Mouse (Mus musculus) MN1 (cell line): ENCODE measurements around the gene Gm3591.
"Not testable (repeated sequence)": the region's sequence is repeated elsewhere in the genome, so short reads cannot be mapped to it uniquely, and the experiment has no call there.

Experiments
- DNase-seq: peaks from one replicate; pipeline ENCODE4 v3.0.0-alpha.2; 2016; ENCODE audit warnings: low spot score

Gm3591 gene

DNA sequence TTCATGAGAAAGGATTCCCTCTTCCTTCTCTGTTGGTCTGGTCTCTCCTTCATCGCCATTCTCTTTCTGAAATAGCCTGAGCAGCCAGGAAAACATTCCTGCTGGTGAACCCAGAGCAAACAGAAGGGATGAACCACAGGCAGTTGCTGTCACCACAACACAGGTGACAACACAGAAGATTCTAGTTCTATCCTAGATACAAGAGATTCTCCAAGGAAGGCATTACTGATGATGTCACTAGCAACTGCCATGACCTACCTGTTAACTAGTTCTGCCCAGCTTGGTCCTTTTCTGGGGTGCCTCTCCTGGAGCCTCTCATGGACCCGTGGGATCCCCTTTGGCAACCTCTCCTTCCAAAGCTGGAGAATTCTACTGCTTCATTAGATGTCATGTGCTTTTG, at the start of gene Gm3591:
TSS of gene Gm3591 (minus strand) at position 101 of the 400 bp plus-strand sequence.
- not testable (repeated sequence) for DNase-seq

DNA sequence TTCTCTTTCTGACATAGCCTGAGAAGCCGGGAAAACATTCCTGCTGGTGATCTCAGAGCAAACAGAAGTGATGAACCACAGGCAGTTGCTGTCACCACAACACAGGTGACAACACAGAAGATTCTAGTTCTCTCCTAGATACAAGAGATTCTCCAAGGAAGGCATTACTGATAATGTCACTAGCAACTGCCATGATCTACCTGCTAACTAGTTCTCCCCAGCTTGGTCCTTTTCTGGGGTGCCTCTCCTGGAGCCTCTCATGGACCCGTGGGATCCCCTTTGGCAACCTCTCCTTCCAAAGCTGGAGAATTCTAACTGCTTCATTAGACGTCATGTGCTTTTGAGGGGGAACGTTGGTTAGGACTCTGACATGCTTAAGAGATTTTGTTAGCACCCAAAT, 32.2 kb upstream of the Gm3591 start, which contains the start of gene Gm3594:
TSS of gene Gm3594 (minus strand) at position 101 of the 400 bp plus-strand sequence.
- DNase-seq = not testable (repeated sequence)

DNA sequence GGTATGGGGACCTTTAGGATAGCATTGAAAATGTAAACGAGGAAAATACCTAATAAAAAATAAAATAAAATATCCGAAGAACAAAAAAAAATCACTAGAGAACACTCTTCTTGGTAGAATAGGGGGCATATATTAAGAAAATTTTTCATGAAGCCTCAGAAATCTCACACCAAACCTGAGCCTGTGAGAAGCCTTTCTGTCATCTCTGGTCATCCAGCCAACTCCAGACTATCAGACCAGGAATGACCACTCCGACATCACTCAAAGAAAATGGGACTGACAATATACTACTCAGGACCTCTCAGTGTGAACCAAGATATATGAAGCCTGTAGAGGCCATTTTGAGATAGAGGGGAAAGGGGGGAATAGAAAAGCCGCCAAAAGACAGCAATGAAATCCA, 28.5 kb upstream of the Gm3591 start:
- DNase-seq = not testable (repeated sequence)

DNA sequence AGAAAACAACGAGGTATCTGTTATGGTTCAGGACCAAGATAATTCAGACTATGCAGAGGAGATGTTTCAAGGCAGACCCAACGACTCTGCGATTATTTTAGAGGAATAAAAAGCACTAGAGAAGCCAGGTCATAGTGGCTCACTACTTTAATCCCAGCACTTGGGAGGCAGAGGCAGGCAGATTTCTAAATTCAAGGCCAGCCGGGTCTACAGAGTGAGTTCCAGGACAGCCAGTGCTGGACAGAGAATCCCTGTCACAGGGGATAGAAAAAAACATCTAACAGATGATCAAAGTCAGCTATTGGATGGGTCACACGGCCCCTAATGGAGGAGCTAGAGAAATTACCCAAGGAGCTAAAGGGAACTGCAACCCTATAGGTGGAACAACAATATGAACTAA, 27.9 kb upstream of the Gm3591 start:
- not testable (repeated sequence) for DNase-seq

DNA sequence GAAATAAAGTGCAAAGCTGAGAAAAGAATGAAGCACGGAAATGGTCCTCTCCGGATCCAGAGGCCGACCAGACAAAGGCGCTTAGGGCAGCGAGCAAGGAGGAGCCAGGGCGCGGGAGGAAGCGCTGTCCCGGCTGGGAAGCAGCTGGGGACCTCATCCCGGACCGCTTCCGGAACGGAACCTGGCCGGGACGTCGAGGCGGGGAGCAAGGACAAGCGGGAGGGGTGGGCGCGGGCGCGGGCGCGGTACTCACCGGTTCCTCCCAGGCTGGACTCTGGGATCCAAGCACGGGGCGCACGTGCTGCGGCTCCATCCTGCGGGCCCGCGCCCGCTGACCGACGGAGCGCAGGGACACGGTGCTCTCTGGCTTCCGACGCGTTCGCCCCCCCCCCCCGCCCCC, 14.5 kb upstream of the Gm3591 start:
- DNase-seq = not testable (repeated sequence)

DNA sequence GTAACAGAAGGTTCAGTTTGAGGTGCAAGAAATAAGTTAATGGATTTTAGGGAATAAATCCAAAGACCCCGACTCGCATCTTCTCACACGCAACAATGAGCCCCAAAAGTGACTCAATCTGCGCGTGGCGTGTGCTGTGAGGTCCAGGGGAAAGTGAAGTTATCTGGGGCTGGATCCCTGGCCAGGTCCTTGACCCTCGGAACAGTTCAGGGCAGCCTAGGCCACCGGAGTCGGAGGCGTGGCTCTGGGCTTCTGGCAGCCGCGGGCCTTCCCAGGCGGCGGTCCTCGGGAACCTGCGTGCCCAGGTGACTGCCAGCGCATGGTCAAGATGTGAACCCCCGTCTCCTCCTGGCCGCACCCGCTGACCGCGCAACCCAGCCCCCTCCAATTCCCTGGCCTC, 14.1 kb upstream of the Gm3591 start:
- DNase-seq = not testable (repeated sequence)

DNA sequence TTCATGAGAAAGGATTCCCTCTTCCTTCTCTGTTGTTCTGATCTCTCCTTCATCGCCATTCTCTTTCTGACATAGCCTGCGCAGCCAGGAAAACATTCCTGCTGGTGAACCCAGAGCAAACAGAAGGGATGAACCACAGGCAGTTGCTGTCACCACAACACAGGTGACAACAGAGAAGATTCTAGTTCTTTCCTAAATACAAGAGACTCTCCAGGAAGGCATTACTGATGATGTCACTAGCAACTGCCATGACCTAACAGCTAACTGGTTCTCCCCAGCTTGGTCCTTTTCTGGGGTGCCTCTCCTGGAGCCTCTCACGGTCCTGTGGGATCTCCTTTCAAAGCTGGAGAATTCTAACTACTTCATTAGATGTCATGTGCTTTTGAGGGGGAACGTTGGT, 22.1 kb downstream of the Gm3591 start, which contains the start of gene Gm16440:
TSS of gene Gm16440 (minus strand) at position 101 of the 400 bp plus-strand sequence.
- not testable (repeated sequence) for DNase-seq
